Mouse (Mus musculus) CH12F3 (cell line): ENCODE measurements around the gene Maip1.

Experiments
- in situ Hi-C: fragments of 300-500 bp; cut with MboI; formaldehyde crosslinking; loops from 2 replicates; pipeline ENCODE4 v1.14.3; 2020; ENCODE audit warnings: low sequenced_read_pairs

Maip1 gene

DNA sequence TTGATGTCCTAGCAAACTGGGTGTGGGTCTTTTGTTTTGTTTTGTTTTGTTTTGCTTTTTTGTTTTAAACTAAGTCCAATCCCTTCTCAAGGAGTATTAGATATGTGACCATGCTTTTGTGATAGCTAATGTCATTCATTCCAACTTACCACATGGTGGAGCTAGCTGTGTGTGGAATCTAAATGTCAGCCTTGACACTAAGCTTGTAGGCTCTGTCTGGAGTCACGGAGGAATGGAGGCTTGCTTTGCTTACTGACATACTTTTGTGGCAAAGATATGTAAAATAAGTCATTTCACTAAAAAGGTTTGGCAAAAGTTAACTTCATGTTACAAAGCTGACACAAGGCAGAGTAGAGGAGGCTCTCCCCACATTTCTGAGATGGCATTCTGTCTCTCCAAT, 17.6 kb downstream of the Maip1 start:
- in situ Hi-C loops = loop anchor here (10.0 to 25.0 kb wide), 3 partner anchors 531 to 864 kb away; partner anchors contain the start of gene Aox2

- in situ Hi-C loops = loop anchor here (10.0 kb wide), 2 partner anchors 526 to 716 kb away; no protein-coding TSS in a partner anchor
Observed at GRCm38 (mm10) chr1:57428368-57429308, 22.5 kb downstream of the Maip1 start.

- in situ Hi-C loops = loop anchor here (10.0 kb wide), 2 partner anchors 525 to 715 kb away; no protein-coding TSS in a partner anchor
Observed at GRCm38 (mm10) chr1:57429786-57430483, 23.8 kb downstream of the Maip1 start.

GRCm38 (mm10) chr1:57433141-57433540, 27.0 kb downstream of the Maip1 start:
- in situ Hi-C loops = no loop called here

DNA sequence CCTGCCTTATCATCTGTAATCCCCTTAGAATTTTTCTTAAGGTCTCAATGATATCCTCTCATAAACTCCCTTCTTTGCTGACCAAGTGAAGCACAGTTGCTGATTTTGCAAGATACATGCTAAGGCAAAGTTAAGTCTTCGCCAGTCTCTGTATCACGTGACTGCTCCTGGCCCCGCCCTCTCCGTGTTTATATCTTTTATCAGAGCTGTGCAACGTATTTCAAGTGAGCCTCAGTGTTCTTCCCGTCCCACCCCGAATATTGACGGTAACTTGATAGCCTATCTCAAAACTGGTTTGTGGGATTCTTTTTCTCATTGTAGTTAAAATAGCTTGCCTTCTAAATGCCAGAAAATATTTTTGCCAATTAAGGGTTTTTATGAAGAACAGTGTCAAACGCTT, 30.3 kb downstream of the Maip1 start:
- in situ Hi-C loops = no loop called here

DNA sequence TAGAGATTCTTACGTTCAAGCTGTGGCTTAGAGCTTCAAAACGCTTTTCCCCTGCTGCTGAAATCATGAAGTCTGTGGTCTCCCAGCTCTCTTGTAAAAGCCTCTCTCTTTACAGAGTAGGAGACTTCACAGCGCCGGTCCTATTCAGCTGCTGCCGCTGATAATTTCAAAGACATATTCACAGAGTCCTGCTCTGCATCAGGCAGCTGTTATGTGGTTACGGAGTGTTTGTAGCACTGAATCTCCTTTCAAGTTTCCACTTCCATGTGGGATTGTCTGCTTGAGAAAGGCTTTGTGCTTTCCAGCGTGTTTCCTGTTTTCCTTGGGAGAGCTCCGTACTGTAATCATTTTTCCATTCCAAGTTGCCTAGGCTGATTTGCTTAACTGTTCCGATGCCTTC, 30.8 kb downstream of the Maip1 start:
- in situ Hi-C loops = no loop called here

DNA sequence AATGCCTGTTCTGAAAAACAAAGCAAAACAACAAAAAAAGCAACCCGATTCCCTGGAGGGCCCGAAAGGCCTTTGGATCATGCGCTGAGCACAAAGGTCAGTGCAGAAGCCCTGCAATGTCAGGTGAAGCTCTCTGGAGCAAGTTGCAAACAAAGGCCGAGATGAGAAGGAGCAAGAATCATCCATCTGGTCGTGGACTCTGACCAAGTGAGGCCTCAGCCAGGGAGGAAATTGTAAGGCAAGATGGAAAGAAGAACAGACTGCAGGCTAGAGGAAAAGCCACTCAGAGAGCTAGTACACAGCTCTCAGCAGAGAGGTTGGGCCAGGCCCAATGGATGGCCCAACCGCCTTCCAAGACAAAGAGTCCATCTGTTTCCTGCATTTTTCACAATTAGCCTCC, 32.9 kb downstream of the Maip1 start:
- in situ Hi-C loops = no loop called here

DNA sequence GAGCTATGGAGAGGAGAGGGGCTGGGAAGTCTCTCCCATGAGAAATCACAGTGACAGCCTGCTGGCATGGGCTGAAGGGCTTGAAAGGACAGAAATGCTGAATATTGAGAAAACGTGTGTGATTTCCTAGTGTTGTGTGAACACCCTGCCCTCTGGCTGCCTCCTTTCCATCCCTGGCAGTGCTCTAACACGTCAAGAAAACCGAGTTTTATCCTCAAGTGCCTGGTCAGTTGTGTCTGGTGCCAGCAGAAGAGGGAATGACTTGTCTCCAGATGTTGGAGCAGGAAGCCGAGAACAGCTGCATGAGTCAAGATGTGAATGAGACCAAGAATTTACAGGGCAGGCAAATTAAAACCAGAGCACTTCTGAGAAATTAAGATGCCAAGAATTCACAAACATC, 34.6 kb downstream of the Maip1 start:
- in situ Hi-C loops = no loop called here

DNA sequence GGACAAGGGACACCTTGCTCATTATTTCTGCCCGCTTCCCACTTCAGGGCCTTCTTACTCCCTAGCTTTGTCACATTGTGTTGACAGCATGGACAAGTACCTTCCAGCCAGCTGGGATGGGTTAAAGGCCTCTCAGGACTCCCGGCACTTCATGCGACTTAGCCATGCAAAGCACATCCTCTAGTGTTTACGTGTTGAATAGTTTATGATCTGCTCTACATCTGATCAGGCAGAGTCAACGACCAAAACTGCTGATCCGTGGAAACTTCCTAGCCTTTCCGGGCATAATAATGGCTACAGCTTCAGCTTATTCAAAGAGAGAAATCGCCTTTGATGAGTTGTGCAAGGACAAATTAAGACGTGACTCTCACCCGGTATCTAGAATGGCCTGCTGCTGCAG, 39.6 kb downstream of the Maip1 start:
- in situ Hi-C loops = no loop called here

DNA sequence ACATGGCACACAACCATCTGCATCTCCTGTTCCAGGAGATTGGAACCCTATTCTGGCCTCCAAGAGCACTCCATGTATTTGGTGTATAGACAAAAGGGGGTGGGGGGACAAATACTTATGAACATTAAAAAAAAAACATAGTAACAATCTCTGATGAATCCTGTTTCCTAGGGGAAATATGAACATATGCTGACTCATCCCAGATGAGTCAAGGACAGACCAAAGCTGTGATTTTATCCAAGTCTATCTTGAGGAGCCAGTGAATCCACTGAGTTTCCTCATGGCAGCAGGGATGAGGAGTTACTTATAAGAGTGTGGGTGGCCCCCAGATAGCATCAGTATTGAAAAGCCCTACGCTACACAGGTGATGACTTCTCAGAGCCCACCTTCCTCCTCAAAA, 44.1 kb downstream of the Maip1 start:
- in situ Hi-C loops = no loop called here

- in situ Hi-C loops = no loop called here
Observed at GRCm38 (mm10) chr1:57460305-57460940, 54.3 kb downstream of the Maip1 start.
